Mouse (Mus musculus) erythroblast, embryonic 14.5 days (primary cell): ENCODE results near the gene Timm44. TPM values are rescaled to one million over a fixed set of nuclear protein-coding genes. Genes with fewer than 3 reads are reported as not detected.
"Not testable (repeated sequence)": the region's sequence is repeated elsewhere in the genome, so short reads cannot be mapped to it uniquely, and the experiment has no call there.

Source experiments
- H3K27me3 ChIP-seq: 2 replicates; pipeline ENCODE4 v1.6.1; 2012; ENCODE audit warnings: inconsistent platforms; ENCODE audit not compliant: control insufficient read depth
- H3K36me3 ChIP-seq: 2 replicates; pipeline ENCODE4 v1.6.1; 2012; ENCODE audit warnings: mild to moderate bottlenecking, inconsistent platforms; ENCODE audit not compliant: control insufficient read depth
- H3K4me1 ChIP-seq: 2 replicates; pipeline ENCODE4 v1.6.1; 2012; ENCODE audit warnings: inconsistent platforms; ENCODE audit not compliant: control insufficient read depth
- H3K4me3 ChIP-seq: replicated peaks from 2 replicates; pipeline ENCODE3; 2012; ENCODE audit warnings: moderate library complexity, mild to moderate bottlenecking, inconsistent platforms
- H3K9me3 ChIP-seq: 2 replicates; pipeline ENCODE4 v1.6.1; 2012; ENCODE audit warnings: low read length, inconsistent platforms, mixed read lengths; ENCODE audit not compliant: control insufficient read depth
- GATA1 ChIP-seq: IDR thresholded peaks from 2 replicates; pipeline ENCODE4 v1.6.1; 2012; ENCODE audit warnings: low read length, inconsistent platforms, mixed read lengths
- TAL1 ChIP-seq: IDR thresholded peaks from 3 replicates; pipeline ENCODE4 v1.6.1; 2012; ENCODE audit warnings: low read length, inconsistent platforms, mixed read lengths
- polyA plus RNA-seq: library from polyadenylated mRNA; stranded (reverse); fragments of >175 nt; gene quantifications from 2 replicates; pipeline ENCODE4 v1.2.3, GENCODE M21; 2012

The Timm44 gene
- polyA plus RNA-seq, 1 experiment: 4.0 TPM

DNA sequence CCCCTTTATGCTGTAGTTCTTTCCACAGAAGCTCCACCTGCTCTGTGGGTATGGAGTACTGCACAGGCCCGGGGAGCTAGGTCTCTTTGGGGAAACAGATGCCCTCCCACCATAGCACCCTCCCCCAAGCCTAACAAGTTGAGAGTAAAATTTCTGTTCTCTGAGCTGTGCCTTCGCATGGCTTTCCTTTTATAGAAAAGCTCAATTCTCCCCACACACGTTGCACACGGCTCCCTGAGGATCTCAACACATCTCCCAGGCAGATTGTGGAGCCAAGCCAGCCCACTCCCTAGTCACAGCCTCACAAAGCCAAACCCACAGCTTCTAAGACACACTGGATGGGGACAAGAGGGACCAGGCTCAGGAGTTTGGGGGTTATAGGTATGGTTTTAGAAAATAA, 18.8 kb downstream of the Timm44 start:
- TF ChIP-seq GATA1 (no peak), TAL1 (no peak)
- no peaks in the 10 kb centered on the region for H3K27me3 ChIP-seq
- H3K4me3 ChIP-seq: no peak overlapping the region
- peaks cover 65% of the 10 kb centered on the region for H3K36me3 ChIP-seq
- no peaks in the 10 kb centered on the region for H3K9me3 ChIP-seq
- H3K4me1 ChIP-seq: peaks cover 58% of the 10 kb centered on the region

DNA sequence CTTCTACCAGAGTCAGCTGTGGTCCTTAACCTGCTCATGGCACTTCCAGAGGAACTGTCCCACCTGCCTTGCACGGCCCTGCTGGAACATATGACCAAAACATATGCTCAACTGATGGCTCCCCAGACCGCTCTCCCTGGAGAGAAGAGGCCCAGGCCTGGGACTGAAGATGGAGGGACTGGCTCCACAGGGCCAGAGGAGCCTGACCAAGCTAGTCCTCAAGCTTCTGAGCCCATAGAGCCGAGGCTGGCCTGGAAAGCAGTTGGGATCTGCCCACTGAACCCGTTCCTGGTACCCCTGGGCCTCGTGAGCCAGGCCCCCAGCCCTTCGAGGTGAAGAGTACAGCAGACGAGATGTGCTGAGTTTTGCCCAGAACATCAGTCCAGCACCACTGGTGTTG, 20.2 kb downstream of the Timm44 start:
- not testable (repeated sequence) for H3K9me3 ChIP-seq, H3K4me3 ChIP-seq, H3K27me3 ChIP-seq
- Histone ChIP-seq H3K4me1 (peaks cover 64% of the 10 kb centered on the region), H3K36me3 (peaks cover 50% of the 10 kb centered on the region)

DNA sequence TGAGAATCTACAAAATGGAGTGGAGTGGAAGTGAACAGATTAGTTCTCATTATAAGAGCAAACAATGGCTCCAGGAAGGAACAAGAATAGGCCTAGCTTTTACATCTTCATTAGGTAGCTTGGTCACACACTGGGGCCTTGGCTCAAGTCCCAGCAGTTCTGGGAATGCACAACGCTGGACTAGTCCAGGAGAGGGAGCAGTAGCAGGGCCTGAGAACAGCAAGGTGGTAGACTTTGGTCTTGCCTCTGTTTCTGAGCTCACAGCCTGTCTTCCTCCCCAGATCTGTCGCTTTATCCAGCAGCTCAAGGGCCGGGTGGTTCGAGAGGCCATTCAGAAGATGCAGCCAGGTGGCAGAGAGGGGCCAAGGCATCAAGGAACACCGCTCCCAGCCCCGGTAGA, 21.7 kb downstream of the Timm44 start:
- no peak for TF ChIP-seq TAL1
- TF ChIP-seq GATA1: no peak
- Histone ChIP-seq H3K4me3 (peak overlapping the region; percentile 67), H3K9me3 (no peaks in the 10 kb centered on the region), H3K4me1 (peaks cover 58% of the 10 kb centered on the region), H3K36me3 (peaks cover 44% of the 10 kb centered on the region), H3K27me3 (peaks cover 4% of the 10 kb centered on the region; the same call in 1 of the 2 replicates)

DNA sequence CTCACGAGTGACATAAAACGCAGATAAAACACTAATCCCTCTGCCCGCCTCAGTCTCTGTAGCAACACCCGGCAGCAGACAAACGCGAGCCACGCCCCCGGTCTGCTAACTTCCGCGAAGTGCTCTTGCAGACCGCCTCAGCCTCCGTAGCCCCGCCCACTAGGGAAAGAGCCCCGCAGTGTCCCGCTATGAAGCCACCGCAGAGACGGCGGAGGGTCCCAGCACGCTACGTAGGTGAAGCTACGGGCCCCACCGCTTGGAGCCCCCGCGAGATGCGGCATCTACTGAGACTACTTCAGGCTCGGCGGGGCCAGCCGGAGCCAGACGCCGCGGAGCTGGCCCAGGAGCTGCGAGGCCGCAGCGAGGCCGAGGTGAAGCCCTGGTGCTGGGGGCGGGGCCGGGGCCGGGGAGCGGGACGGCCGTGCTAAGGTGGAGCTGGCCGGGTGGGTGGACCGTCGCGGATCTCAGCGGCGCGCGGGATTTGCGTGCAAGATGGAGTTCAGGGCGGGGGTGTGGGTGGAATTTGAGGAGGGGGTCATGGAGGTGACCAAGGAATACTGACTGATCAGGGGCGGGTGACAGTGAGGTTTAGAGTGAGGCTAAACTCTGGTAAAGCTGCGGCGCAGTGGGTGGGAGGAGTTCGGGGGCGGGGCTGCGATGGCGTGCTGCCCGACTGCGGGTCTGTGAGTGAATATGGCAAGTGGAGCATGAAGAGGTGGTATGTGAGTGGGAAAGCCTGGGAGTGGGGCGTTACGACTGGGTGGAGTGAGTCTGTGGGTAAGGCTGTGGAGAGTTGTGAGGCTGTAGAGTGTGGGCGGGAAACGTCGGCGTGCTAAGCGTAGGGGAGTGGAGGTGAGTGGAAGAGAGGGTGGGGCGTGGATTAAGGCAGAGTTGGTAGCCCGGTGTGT, 22.5 kb downstream of the Timm44 start, which contains the start of gene Snapc2:
Gene Snapc2, plus strand, starts transcription at position 147 of the 908 bp plus-strand sequence.
- Histone ChIP-seq H3K9me3 (no peaks in the 10 kb centered on the region), H3K4me1 (peaks cover 51% of the 10 kb centered on the region), H3K4me3 (peak within 1 kb of the TSS; percentile 67), H3K36me3 (peaks cover 45% of the 10 kb centered on the region), H3K27me3 (peaks cover 4% of the 10 kb centered on the region; the same call in 1 of the 2 replicates)
- no peak for TF ChIP-seq GATA1
- TF ChIP-seq TAL1: no peak

DNA sequence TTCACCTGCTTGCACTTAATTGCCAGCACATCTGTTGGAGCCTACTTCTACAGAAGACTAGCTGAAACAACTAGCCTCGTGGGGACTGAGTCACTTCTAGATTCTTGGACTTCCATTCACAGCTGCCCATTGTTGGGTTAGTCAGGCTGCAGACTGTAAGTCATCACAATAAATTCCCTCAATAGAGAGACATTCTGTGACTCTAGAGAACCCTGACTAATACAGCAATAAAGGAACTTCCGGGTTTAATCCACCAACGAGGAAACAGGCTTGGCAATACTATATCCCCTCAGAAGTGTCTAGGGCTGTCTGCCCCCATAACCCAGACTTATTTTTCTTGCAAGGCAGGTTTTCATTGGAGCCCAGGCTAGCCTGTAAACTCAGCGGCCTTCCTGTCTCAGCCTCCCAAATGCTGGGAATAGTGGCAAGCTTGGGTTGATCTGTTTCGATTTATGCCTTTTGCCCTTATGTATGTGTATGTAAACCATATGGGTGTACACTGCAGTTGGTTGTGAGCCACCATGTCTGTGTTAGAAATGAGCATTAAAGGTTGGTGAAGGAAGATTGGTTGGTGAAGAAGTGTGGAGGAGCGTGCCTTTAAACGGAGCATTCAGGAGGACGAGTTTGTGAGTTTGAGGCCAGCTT, 23.5 kb downstream of the Timm44 start:
- H3K4me1 ChIP-seq: peaks cover 51% of the 10 kb centered on the region
- no peak for TF ChIP-seq TAL1
- peaks cover 4% of the 10 kb centered on the region; the same call in 1 of the 2 replicates for H3K27me3 ChIP-seq
- peaks cover 42% of the 10 kb centered on the region for H3K36me3 ChIP-seq
- peak overlapping the region; percentile 67 for H3K4me3 ChIP-seq
- H3K9me3 ChIP-seq: no peaks in the 10 kb centered on the region

DNA sequence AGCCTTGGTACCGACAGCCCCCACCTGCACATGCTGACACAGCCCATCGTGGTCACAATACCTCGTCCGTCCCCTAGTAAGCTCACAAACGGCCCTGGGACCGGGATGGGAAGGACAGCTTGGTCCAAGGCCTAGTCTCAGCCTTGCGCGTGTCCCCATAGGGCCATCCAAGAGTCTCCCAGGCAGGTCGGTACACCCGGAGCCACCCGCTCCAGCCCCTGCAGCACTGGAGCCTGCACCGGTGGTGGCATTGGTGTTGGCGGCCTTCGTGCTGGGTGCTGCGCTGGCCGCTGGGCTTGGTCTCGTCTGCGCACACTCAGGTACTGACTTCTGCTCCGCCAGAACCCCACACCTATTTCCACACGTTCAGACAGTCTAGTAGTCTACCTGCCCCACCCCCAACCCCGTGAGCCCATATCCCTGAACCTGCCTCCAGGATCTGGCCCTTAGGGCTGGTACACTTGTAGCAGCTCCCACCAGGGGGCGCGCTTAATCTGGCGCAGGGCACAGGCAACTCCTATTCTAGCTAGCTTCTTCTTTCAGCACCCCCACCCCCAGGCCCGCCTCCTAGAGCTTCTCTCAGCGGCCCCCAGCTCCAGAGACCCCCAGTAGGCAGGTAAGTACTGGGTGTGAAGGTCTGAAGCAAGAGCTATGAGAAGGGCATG, 25.3 kb downstream of the Timm44 start:
- TF ChIP-seq GATA1 (no peak), TAL1 (no peak)
- Histone ChIP-seq H3K27me3 (peaks cover 4% of the 10 kb centered on the region; the same call in 1 of the 2 replicates), H3K9me3 (no peaks in the 10 kb centered on the region), H3K4me3 (no peak overlapping the region), H3K4me1 (peaks cover 59% of the 10 kb centered on the region), H3K36me3 (peaks cover 44% of the 10 kb centered on the region)

DNA sequence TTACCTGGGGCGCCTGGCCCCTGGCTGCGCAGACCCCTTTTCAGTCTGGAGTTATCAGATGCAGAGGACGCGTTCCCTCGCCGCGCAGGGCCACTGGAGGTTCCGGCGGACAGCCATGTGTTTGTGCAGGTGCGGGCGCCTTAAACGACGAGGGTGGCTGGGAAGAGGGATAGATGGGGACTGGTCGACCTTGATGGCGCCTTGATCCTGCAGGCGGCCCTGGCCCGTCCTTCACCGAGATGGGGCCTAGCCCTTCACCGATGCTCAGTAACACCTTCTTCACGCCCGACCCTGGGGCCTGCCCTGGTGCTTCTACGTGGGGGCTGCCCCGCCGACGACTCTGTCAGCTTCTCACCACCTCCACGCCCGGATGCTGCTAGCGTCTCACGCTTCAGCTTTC, 26.5 kb downstream of the Timm44 start:
- no peaks in the 10 kb centered on the region for H3K9me3 ChIP-seq
- peaks cover 44% of the 10 kb centered on the region for H3K36me3 ChIP-seq
- H3K27me3 ChIP-seq: peaks cover 4% of the 10 kb centered on the region; the same call in 1 of the 2 replicates
- TF ChIP-seq TAL1 (no peak), GATA1 (no peak)
- peaks cover 55% of the 10 kb centered on the region for H3K4me1 ChIP-seq
- no peak overlapping the region for H3K4me3 ChIP-seq

DNA sequence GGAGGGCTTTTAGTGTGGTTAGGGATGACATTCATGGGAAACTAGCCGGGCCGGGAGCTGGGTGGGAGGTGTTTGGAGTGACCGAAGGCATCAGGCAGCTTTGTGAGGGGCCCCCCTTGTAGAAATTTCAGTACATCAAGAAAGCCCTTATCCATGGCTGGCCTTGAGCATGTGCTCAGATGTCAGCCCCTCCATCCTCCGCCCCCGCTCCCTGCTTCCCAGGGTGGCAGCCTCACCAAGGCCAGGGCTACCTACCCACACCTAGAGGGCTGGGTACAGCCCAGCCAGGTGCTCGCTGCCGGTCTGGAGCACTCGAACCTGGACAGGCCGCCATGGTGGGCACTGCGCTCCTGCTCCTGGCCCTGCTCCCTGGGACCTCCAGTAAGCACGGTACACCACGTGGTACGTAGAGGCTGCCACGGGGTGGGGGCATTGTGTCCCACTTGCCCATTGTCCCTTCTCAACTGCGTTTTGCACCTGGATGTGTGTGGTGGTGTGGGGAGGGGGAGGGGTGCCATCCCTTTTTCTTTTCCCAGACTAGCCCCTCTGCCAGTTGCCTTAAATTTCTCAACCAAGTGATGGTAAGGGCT, 27.7 kb downstream of the Timm44 start, which contains the start of gene Tgfbr3l:
Gene Tgfbr3l, plus strand, starts transcription at position 264 of the 590 bp plus-strand sequence.
- H3K9me3 ChIP-seq: no peaks in the 10 kb centered on the region
- no peak within 1 kb of the TSS for H3K4me3 ChIP-seq
- TF ChIP-seq GATA1 (no peak), TAL1 (no peak)
- peaks cover 55% of the 10 kb centered on the region for H3K36me3 ChIP-seq
- H3K27me3 ChIP-seq: peaks cover 4% of the 10 kb centered on the region; the same call in 1 of the 2 replicates
- H3K4me1 ChIP-seq: peaks cover 45% of the 10 kb centered on the region
